Mouse (Mus musculus) midbrain, embryonic 14.5 days (tissue): Measurements from ENCODE around the gene Ttc7. TPM values are rescaled to one million over a fixed set of nuclear protein-coding genes. Genes with fewer than 3 reads are reported as not detected.

Experiments used
- ATAC-seq: fragments of 200-750 bp; cut with Nextera tagmentation; 2 replicates; pipeline ENCODE4 v1.8.0; 2017; ENCODE audit warnings: moderate number of reproducible peaks, moderate library complexity; ENCODE audit not compliant: low FRiP score, low TSS enrichment
- DNase-seq: peaks from one replicate; pipeline ENCODE4 v3.0.0-alpha.2; 2015
- H3K27ac ChIP-seq: fragments of 300-500 bp; sonication (generic); replicated peaks from 2 replicates; pipeline ENCODE4 v1.5.1; 2014; ENCODE audit warnings: mild to moderate bottlenecking, low read depth, low read length, moderate library complexity
- H3K27me3 ChIP-seq: fragments of 300-500 bp; sonication (generic); 2 replicates; pipeline ENCODE4 v1.6.1; 2014; ENCODE audit warnings: low read length, control low read depth, mixed read lengths; ENCODE audit not compliant: control insufficient read depth, insufficient read depth
- H3K36me3 ChIP-seq: fragments of 300-500 bp; sonication (generic); 2 replicates; pipeline ENCODE4 v1.6.1; 2014; ENCODE audit warnings: low read length, control low read depth; ENCODE audit not compliant: control insufficient read depth, insufficient read depth
- H3K4me1 ChIP-seq: fragments of 300-500 bp; sonication (generic); 2 replicates; pipeline ENCODE4 v1.6.1; 2014; ENCODE audit warnings: mild to moderate bottlenecking, antibody characterized with exemption, low read length, control low read depth; ENCODE audit not compliant: control insufficient read depth, insufficient read depth
- H3K4me2 ChIP-seq: fragments of 300-500 bp; sonication (generic); 2 replicates; pipeline ENCODE4 v1.6.1; 2014; ENCODE audit warnings: mild to moderate bottlenecking, low read length, moderate library complexity
- H3K4me3 ChIP-seq: fragments of 300-500 bp; sonication (generic); replicated peaks from 2 replicates; pipeline ENCODE4 v1.5.1; 2014; ENCODE audit warnings: low read depth, low read length
- H3K9ac ChIP-seq: fragments of 300-500 bp; sonication (generic); replicated peaks from 2 replicates; pipeline ENCODE4 v1.6.1; 2014; ENCODE audit warnings: mild to moderate bottlenecking, low read length, moderate library complexity
- H3K9me3 ChIP-seq: fragments of 300-500 bp; sonication (generic); 2 replicates; pipeline ENCODE4 v1.6.1; 2016; ENCODE audit warnings: low read length, control low read depth, mixed read lengths; ENCODE audit not compliant: control insufficient read depth
- WGBS: fragments of 180-500 bp; shearing (Covaris S2); extraction: QIAGEN DNeasy Blood & Tissue Kit; methylation state at CpG from one replicate; pipeline ENCODE4 v1.1.7; 2014; 5-methylcytosine and 5-hydroxymethylcytosine counted together
- polyA plus RNA-seq: library from polyadenylated mRNA; unstranded; fragments of >200 nt; fragmentation: Nextera tagmentation; extraction: Ambion mirVana; gene quantifications from 2 replicates; pipeline ENCODE4 v1.2.1, GENCODE M21; 2014

Ttc7 gene
- polyA plus RNA-seq, 1 experiment from 2014 or later: 3.6 TPM

GRCm38 (mm10) chr17:87348353-87348752 lies 65.7 kb downstream of the Ttc7 start:
- Histone ChIP-seq H3K9me3 (no peaks in the 10 kb centered on the region), H3K4me1 (peaks cover 24% of the 10 kb centered on the region), H3K4me2 (no peak overlapping the region), H3K36me3 (no peaks in the 10 kb centered on the region), H3K27ac (no peak overlapping the region), H3K4me3 (no peak overlapping the region), H3K9ac (no peak overlapping the region), H3K27me3 (no peaks in the 10 kb centered on the region)
- WGBS: 44% methylated on average over 9 of the region's 9 CpGs
- DNase-seq: no peak
- ATAC-seq: no peak

- Histone ChIP-seq H3K4me1 (peaks cover 24% of the 10 kb centered on the region), H3K27ac (no peak overlapping the region), H3K36me3 (no peaks in the 10 kb centered on the region), H3K9ac (no peak overlapping the region), H3K4me2 (no peak overlapping the region), H3K27me3 (no peaks in the 10 kb centered on the region), H3K9me3 (no peaks in the 10 kb centered on the region), H3K4me3 (no peak overlapping the region)
- no peak for ATAC-seq
- 25% methylated on average over 9 of the region's 9 CpGs for WGBS
- DNase-seq: peak; percentile 35
Observed at GRCm38 (mm10) chr17:87349069-87349468, 66.4 kb downstream of the Ttc7 start.

- no peak for ATAC-seq
- 71% methylated on average over 9 of the region's 9 CpGs for WGBS
- H3K4me2 ChIP-seq: no peak overlapping the region
- no peak overlapping the region for H3K4me3 ChIP-seq
- H3K9me3 ChIP-seq: no peaks in the 10 kb centered on the region
- no peak overlapping the region for H3K9ac ChIP-seq
- peaks cover 24% of the 10 kb centered on the region for H3K4me1 ChIP-seq
- H3K27ac ChIP-seq: no peak overlapping the region
- no peak for DNase-seq
- H3K36me3 ChIP-seq: no peaks in the 10 kb centered on the region
- no peaks in the 10 kb centered on the region for H3K27me3 ChIP-seq
Observed at GRCm38 (mm10) chr17:87349575-87349974, 66.9 kb downstream of the Ttc7 start.

- no peaks in the 10 kb centered on the region for H3K36me3 ChIP-seq
- ATAC-seq (no peak), DNase-seq (no peak)
- H3K27ac ChIP-seq: no peak overlapping the region
- no peak overlapping the region for H3K4me2 ChIP-seq
- H3K4me1 ChIP-seq: peaks cover 24% of the 10 kb centered on the region
- WGBS: 55% methylated on average over 13 of the region's 13 CpGs
- H3K9me3 ChIP-seq: no peaks in the 10 kb centered on the region
- no peaks in the 10 kb centered on the region for H3K27me3 ChIP-seq
- H3K9ac ChIP-seq: no peak overlapping the region
- H3K4me3 ChIP-seq: no peak overlapping the region
Observed at GRCm38 (mm10) chr17:87350471-87351240, 68.0 kb downstream of the Ttc7 start.

- ATAC-seq: no peak
- Histone ChIP-seq H3K9me3 (no peaks in the 10 kb centered on the region), H3K9ac (no peak overlapping the region)
Observed at GRCm38 (mm10) chr17:87351241-87352105, 68.8 kb downstream of the Ttc7 start.

GRCm38 (mm10) chr17:87352106-87352897 lies 69.6 kb downstream of the Ttc7 start:
- ATAC-seq (0 out of 2 replicates have a peak, but pooled peaks have one; percentile 31), DNase-seq (peak; percentile 31)
- H3K36me3 ChIP-seq: no peaks in the 10 kb centered on the region
- H3K27ac ChIP-seq: no peak overlapping the region
- H3K9me3 ChIP-seq: no peaks in the 10 kb centered on the region
- no peaks in the 10 kb centered on the region for H3K27me3 ChIP-seq
- H3K4me2 ChIP-seq: no peak overlapping the region
- H3K4me1 ChIP-seq: peaks cover 24% of the 10 kb centered on the region
- WGBS: 25% methylated on average over 16 of the region's 16 CpGs
- H3K9ac ChIP-seq: no peak overlapping the region
- H3K4me3 ChIP-seq: no peak overlapping the region

More at GRCm38 (mm10) chr17:87351241-87352105, 68.8 kb downstream of the Ttc7 start:
- Histone ChIP-seq H3K4me1 (peaks cover 24% of the 10 kb centered on the region), H3K27ac (no peak overlapping the region), H3K36me3 (no peaks in the 10 kb centered on the region), H3K27me3 (no peaks in the 10 kb centered on the region), H3K4me3 (no peak overlapping the region), H3K4me2 (no peak overlapping the region)
- WGBS: 32% methylated on average over 20 of the region's 20 CpGs
- DNase-seq: peak; percentile 35

DNA sequence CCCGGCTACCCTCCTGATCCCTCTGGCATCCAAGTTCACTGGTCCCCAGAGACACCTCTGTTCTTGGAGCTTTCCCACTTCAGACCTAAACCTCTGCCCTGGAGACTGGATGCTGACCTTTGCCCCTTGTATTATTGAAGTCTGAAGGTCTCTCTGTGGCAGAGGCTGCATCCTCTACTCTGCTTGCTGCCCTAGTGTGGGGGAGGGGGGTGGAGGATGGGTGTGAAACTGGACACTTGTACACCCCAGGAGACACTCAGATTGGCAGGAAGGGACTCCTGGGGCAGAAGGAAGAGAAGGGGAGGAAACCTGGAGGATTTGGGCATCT lies 70.2 kb downstream of the Ttc7 start:
- no peaks in the 10 kb centered on the region for H3K9me3 ChIP-seq
- no peak overlapping the region for H3K9ac ChIP-seq
- H3K4me2 ChIP-seq: no peak overlapping the region
- no peak for DNase-seq
- H3K36me3 ChIP-seq: no peaks in the 10 kb centered on the region
- ATAC-seq: no peak
- 0% methylated on average over 1 of the region's 1 CpGs for WGBS
- H3K4me1 ChIP-seq: peaks cover 24% of the 10 kb centered on the region
- H3K27me3 ChIP-seq: no peaks in the 10 kb centered on the region
- no peak overlapping the region for H3K27ac ChIP-seq
- H3K4me3 ChIP-seq: no peak overlapping the region

DNA sequence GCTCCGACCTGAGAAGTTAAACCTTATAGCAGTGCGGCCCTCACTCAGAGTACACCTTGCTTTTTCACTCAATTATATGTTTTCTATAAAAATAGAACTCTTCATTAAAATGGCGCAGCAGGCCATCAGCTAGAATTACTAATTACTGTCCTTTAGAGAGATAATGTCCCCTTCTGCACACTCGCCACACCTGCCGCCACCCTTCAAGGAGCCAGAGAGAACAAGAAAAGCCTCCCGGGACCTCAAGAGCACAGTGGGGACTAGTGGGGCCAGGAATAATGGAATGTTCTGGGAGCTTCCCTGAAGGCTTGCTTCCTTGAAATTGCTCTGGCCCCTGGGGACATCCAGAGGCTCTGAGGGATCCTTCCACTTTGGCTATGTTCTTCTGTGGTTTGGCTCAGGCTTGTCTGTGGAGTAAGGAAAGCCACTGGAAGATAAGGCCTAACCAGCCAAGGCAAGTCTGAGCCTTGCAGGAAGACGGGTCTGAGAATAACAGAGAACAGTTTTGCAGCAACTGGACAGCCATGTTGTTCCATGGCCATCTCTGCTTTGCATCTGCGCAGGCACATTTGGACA lies 71.1 kb downstream of the Ttc7 start:
- no peaks in the 10 kb centered on the region for H3K27me3 ChIP-seq
- 85% methylated on average over 8 of the region's 8 CpGs for WGBS
- H3K4me2 ChIP-seq: no peak overlapping the region
- DNase-seq (no peak), ATAC-seq (no peak)
- H3K4me3 ChIP-seq: no peak overlapping the region
- H3K9me3 ChIP-seq: no peaks in the 10 kb centered on the region
- peaks cover 24% of the 10 kb centered on the region for H3K4me1 ChIP-seq
- H3K36me3 ChIP-seq: no peaks in the 10 kb centered on the region
- no peak overlapping the region for H3K27ac ChIP-seq
- H3K9ac ChIP-seq: no peak overlapping the region
